In genomic region chr8:84813059-84813458, GRCm38 (mm10) we compare ENCODE assay signal across 9 mouse cellular contexts. TPM values are rescaled to one million over a fixed set of nuclear protein-coding genes. Genes with fewer than 3 reads are reported as not detected.
DNase-seq lines count a peak whose midpoint lies in the region; ATAC-seq and TF ChIP-seq lines count a peak whose summit lies in the region.
"Had no signal": no experiment of that assay in that cellular context is flagged by ENCODE, and none has a peak within 500 bp of the region (broad histone marks: within the 10 kb centered on the region; RNA-seq: fewer than 3 reads in every experiment).

No protein-coding gene starts in this region.

- no peaks in the 10 kb centered on the region for H3K36me3 ChIP-seq in kidney, embryonic 14.5 days (ENCODE audit: control insufficient read depth, insufficient read depth, low read length)
- H3K36me3 ChIP-seq in embryonic facial prominence, embryonic 14.5 days (ENCODE audit: control insufficient read depth, insufficient read depth, low read length), result no peaks in the 10 kb centered on the region
- no peaks in the 10 kb centered on the region for H3K36me3 ChIP-seq in midbrain, postnatal 0 days (ENCODE audit: insufficient read depth, low read length)
- H3K36me3 ChIP-seq: limb, embryonic 15.5 days had no signal

- H3K27ac ChIP-seq in kidney, embryonic 14.5 days (ENCODE audit: low read depth, low read length), result no peak overlapping the region
- no peak overlapping the region for H3K27ac ChIP-seq in bone marrow, adult 2 months (ENCODE audit: control insufficient read depth, insufficient read depth, low read depth, low read length, poor library complexity)
- no peak overlapping the region for H3K27ac ChIP-seq in embryonic facial prominence, embryonic 14.5 days (replicated peaks; ENCODE audit: low read depth, low read length)
- H3K27ac ChIP-seq in midbrain, postnatal 0 days (ENCODE audit: low read depth, low read length), result no peak overlapping the region
- H3K27ac ChIP-seq: limb, embryonic 15.5 days had no signal

- ATAC-seq in kidney, embryonic 14.5 days (ENCODE audit: low FRiP score, low TSS enrichment), result no peak
- ATAC-seq in embryonic facial prominence, embryonic 14.5 days (ENCODE audit: low read depth), result peak; percentile 43
- ATAC-seq in midbrain, postnatal 0 days (ENCODE audit: low FRiP score), result no peak

- no peak overlapping the region for H3K4me2 ChIP-seq in kidney, embryonic 14.5 days (replicated peaks; ENCODE audit: low read depth, low read length)
- H3K4me2 ChIP-seq in embryonic facial prominence, embryonic 14.5 days (ENCODE audit: low read depth, low read length), result no peak overlapping the region
- no peak overlapping the region for H3K4me2 ChIP-seq in midbrain, postnatal 0 days (ENCODE audit: low read depth, low read length, poor library complexity, severe bottlenecking)
- H3K4me2 ChIP-seq: limb, embryonic 15.5 days had no signal

- peaks cover 35% of the 10 kb centered on the region for H3K27me3 ChIP-seq in kidney, embryonic 14.5 days (ENCODE audit: control insufficient read depth, insufficient read depth, low read length)
- H3K27me3 ChIP-seq in embryonic facial prominence, embryonic 14.5 days (replicated peaks; ENCODE audit: control insufficient read depth, insufficient read depth, low read length), result peaks cover 4% of the 10 kb centered on the region
- no peaks in the 10 kb centered on the region for H3K27me3 ChIP-seq in midbrain, postnatal 0 days (ENCODE audit: insufficient read depth, low read length)

- intact Hi-C loops in heart, postnatal 25 days (cut with DNase I), result loop anchor here (1.0 to 2.0 kb wide), 3 partner anchors 104 to 220 kb away; no protein-coding TSS in a partner anchor
- intact Hi-C loops in left cerebral cortex, postnatal 25 days (cut with DNase I), result loop anchor here (2.0 to 5.0 kb wide), 4 partner anchors 104 to 220 kb away; no protein-coding TSS in a partner anchor

- DNase-seq in kidney, adult 11 months, result peak; percentile 66
- peak; percentile 82 for DNase-seq in embryonic facial prominence, embryonic 14.5 days (ENCODE audit: low spot score)
- peak; percentile 54 for DNase-seq in heart, postnatal 25 days (ENCODE audit: low spot score)
- DNase-seq in left cerebral cortex, postnatal 25 days (ENCODE audit: low spot score in 2 of 2), result peak; percentile 76 to 90
- peak; percentile 88 for DNase-seq in midbrain, postnatal 0 days (ENCODE audit: low spot score)
- DNase-seq in spleen, postnatal 36 days (ENCODE audit: low spot score in 2 of 2), result peak; percentile 65 to 80

- TF ChIP-seq CTCF in bone marrow, adult 2 months (IDR thresholded peaks at IDR 0.05; ENCODE audit: control insufficient read depth, insufficient read depth, low read length), result peak; percentile 77
- TF ChIP-seq CTCF in midbrain, postnatal 0 days (IDR thresholded peaks at IDR 0.05), result peak; percentile 92

- H3K4me3 ChIP-seq in kidney, embryonic 14.5 days (ENCODE audit: low read length), result no peak overlapping the region
- no peak overlapping the region for H3K4me3 ChIP-seq in bone marrow, adult 2 months (replicated peaks; ENCODE audit: control insufficient read depth, low read depth, low read length)
- no peak overlapping the region for H3K4me3 ChIP-seq in embryonic facial prominence, embryonic 14.5 days (ENCODE audit: low read depth, low read length)
- no peak overlapping the region for H3K4me3 ChIP-seq in midbrain, postnatal 0 days (ENCODE audit: low read depth, low read length)
- H3K4me3 ChIP-seq: limb, embryonic 15.5 days had no signal

- no peaks in the 10 kb centered on the region for H3K9me3 ChIP-seq in kidney, embryonic 14.5 days (ENCODE audit: control insufficient read depth, low read length)
- no peaks in the 10 kb centered on the region for H3K9me3 ChIP-seq in embryonic facial prominence, embryonic 14.5 days (ENCODE audit: control insufficient read depth, low read length)
- no peaks in the 10 kb centered on the region for H3K9me3 ChIP-seq in midbrain, postnatal 0 days (ENCODE audit: low read length)
- H3K9me3 ChIP-seq: limb, embryonic 15.5 days had no signal

- TF ChIP-seq POLR2A in bone marrow, adult 2 months (IDR thresholded peaks at IDR 0.05; ENCODE audit: borderline replicate concordance, control insufficient read depth, low read depth, low read length), result no peak

- no peak overlapping the region for H3K9ac ChIP-seq in kidney, embryonic 14.5 days (ENCODE audit: low read depth, low read length)
- no peak overlapping the region for H3K9ac ChIP-seq in embryonic facial prominence, embryonic 14.5 days (ENCODE audit: low read depth, low read length)
- H3K9ac ChIP-seq in midbrain, postnatal 0 days (replicated peaks; ENCODE audit: low read length, poor library complexity, severe bottlenecking), result no peak overlapping the region
- H3K9ac ChIP-seq: limb, embryonic 15.5 days had no signal

- WGBS in kidney, embryonic 14.5 days, result 3% methylated on average over 5 of the region's 5 CpGs
- 3% methylated on average over 5 of the region's 5 CpGs for WGBS in bone marrow, adult 2 months
- 0% methylated on average over 5 of the region's 5 CpGs for WGBS in embryonic facial prominence, embryonic 14.5 days
- 2% methylated on average over 5 of the region's 5 CpGs for WGBS in midbrain, postnatal 0 days

- H3K4me1 ChIP-seq in kidney, embryonic 14.5 days (ENCODE audit: control insufficient read depth, insufficient read depth, low read length), result 0 out of 2 replicates have a peak, but pooled peaks cover 5% of the 10 kb centered on the region
- no peaks in the 10 kb centered on the region; the same call in 1 of the 2 replicates for H3K4me1 ChIP-seq in bone marrow, adult 2 months (ENCODE audit: control insufficient read depth, insufficient read depth, low read length)
- peaks cover 9% of the 10 kb centered on the region for H3K4me1 ChIP-seq in embryonic facial prominence, embryonic 14.5 days (ENCODE audit: control insufficient read depth, insufficient read depth, low read length)
- no peaks in the 10 kb centered on the region for H3K4me1 ChIP-seq in midbrain, postnatal 0 days (ENCODE audit: insufficient read depth, low read length)

RNA-seq across cellular contexts. Expression of gene Dand5, which starts 9.6 kb away (rescaled TPM):
- polyA plus RNA-seq in kidney, embryonic 14.5 days (2014; fragmentation: Nextera tagmentation; extraction: Ambion mirVana), result 5.9 and 6.0 TPM in 2 replicates
- polyA plus RNA-seq in bone marrow, adult 2 months (2011; ENCODE audit: insufficient read depth, insufficient read length, low replicate concordance, missing spikeins), result 2.2 and 3.3 TPM in 2 replicates
- 5.8 and 6.8 TPM in 2 replicates for polyA plus RNA-seq in embryonic facial prominence, embryonic 14.5 days (2014; fragmentation: Nextera tagmentation; extraction: Ambion mirVana)
- total RNA-seq in heart, postnatal 25 days (2021), result 10 to 100 TPM in 1 of 2 experiments, 1 to 10 TPM in 1; 9.6 to 10.3 TPM
- total RNA-seq in left cerebral cortex, postnatal 25 days (2021), result 1 to 10 TPM; 8.3 to 9.5 TPM
- 7.6 and 7.7 TPM in 2 replicates for total RNA-seq in midbrain, postnatal 0 days (2014; rRNA removed)
- polyA plus RNA-seq in midbrain, postnatal 0 days (2015; fragmentation: Nextera tagmentation; extraction: Ambion mirVana), result 12.6 and 14.5 TPM in 2 replicates

RNA-seq across cellular contexts. Expression of gene Nfix, which starts 12.9 kb away (rescaled TPM):
- polyA plus RNA-seq in kidney, embryonic 14.5 days (2014; fragmentation: Nextera tagmentation; extraction: Ambion mirVana), result 9.4 and 10.9 TPM in 2 replicates
- polyA plus RNA-seq in bone marrow, adult 2 months (2011; ENCODE audit: insufficient read depth, insufficient read length, low replicate concordance, missing spikeins), result 20.6 and 23.7 TPM in 2 replicates
- 64.0 and 67.4 TPM in 2 replicates for polyA plus RNA-seq in embryonic facial prominence, embryonic 14.5 days (2014; fragmentation: Nextera tagmentation; extraction: Ambion mirVana)
- 100 to 1,000 TPM; 287 to 311 TPM for total RNA-seq in heart, postnatal 25 days (2021)
- total RNA-seq in left cerebral cortex, postnatal 25 days (2021), result 100 to 1,000 TPM; 273 to 322 TPM
- 40.1 and 62.5 TPM in 2 replicates for total RNA-seq in midbrain, postnatal 0 days (2014; rRNA removed)
- 41.7 and 53.7 TPM in 2 replicates for polyA plus RNA-seq in midbrain, postnatal 0 days (2015; fragmentation: Nextera tagmentation; extraction: Ambion mirVana)

RNA-seq across cellular contexts. Expression of gene Gadd45gip1, which starts 18.3 kb away (rescaled TPM):
- polyA plus RNA-seq in kidney, embryonic 14.5 days (2014; fragmentation: Nextera tagmentation; extraction: Ambion mirVana), result 49.2 and 54.2 TPM in 2 replicates
- 9.2 and 20.5 TPM in 2 replicates for polyA plus RNA-seq in bone marrow, adult 2 months (2011; ENCODE audit: insufficient read depth, insufficient read length, low replicate concordance, missing spikeins)
- 41.3 and 41.5 TPM in 2 replicates for polyA plus RNA-seq in embryonic facial prominence, embryonic 14.5 days (2014; fragmentation: Nextera tagmentation; extraction: Ambion mirVana)
- 10 to 100 TPM; 28.9 to 30.0 TPM for total RNA-seq in heart, postnatal 25 days (2021)
- total RNA-seq in left cerebral cortex, postnatal 25 days (2021), result 10 to 100 TPM; 23.4 to 24.7 TPM
- 27.5 and 28.2 TPM in 2 replicates for total RNA-seq in midbrain, postnatal 0 days (2014; rRNA removed)
- polyA plus RNA-seq in midbrain, postnatal 0 days (2015; fragmentation: Nextera tagmentation; extraction: Ambion mirVana), result 42.9 and 45.1 TPM in 2 replicates

RNA-seq across cellular contexts. Expression of gene Rad23a, which starts 27.4 kb away (rescaled TPM):
- 124 and 125 TPM in 2 replicates for polyA plus RNA-seq in kidney, embryonic 14.5 days (2014; fragmentation: Nextera tagmentation; extraction: Ambion mirVana)
- polyA plus RNA-seq in bone marrow, adult 2 months (2011; ENCODE audit: insufficient read depth, insufficient read length, low replicate concordance, missing spikeins), result 169 and 222 TPM in 2 replicates
- polyA plus RNA-seq in embryonic facial prominence, embryonic 14.5 days (2014; fragmentation: Nextera tagmentation; extraction: Ambion mirVana), result 109 and 111 TPM in 2 replicates
- total RNA-seq in heart, postnatal 25 days (2021), result 10 to 100 TPM; 80.8 to 81.1 TPM
- 10 to 100 TPM; 67.8 to 73.7 TPM for total RNA-seq in left cerebral cortex, postnatal 25 days (2021)
- 43.8 and 57.5 TPM in 2 replicates for total RNA-seq in midbrain, postnatal 0 days (2014; rRNA removed)
- polyA plus RNA-seq in midbrain, postnatal 0 days (2015; fragmentation: Nextera tagmentation; extraction: Ambion mirVana), result 83.5 and 88.3 TPM in 2 replicates

RNA-seq across cellular contexts. Expression of gene Calr, which starts 33.7 kb away (rescaled TPM):
- 758 and 944 TPM in 2 replicates for polyA plus RNA-seq in kidney, embryonic 14.5 days (2014; fragmentation: Nextera tagmentation; extraction: Ambion mirVana)
- polyA plus RNA-seq in bone marrow, adult 2 months (2011; ENCODE audit: insufficient read depth, insufficient read length, low replicate concordance, missing spikeins), result 342 and 475 TPM in 2 replicates
- 805 and 891 TPM in 2 replicates for polyA plus RNA-seq in embryonic facial prominence, embryonic 14.5 days (2014; fragmentation: Nextera tagmentation; extraction: Ambion mirVana)
- total RNA-seq in heart, postnatal 25 days (2021), result 100 to 1,000 TPM; 365 to 441 TPM
- total RNA-seq in left cerebral cortex, postnatal 25 days (2021), result 100 to 1,000 TPM; 562 to 564 TPM
- total RNA-seq in midbrain, postnatal 0 days (2014; rRNA removed), result 369 and 436 TPM in 2 replicates
- polyA plus RNA-seq in midbrain, postnatal 0 days (2015; fragmentation: Nextera tagmentation; extraction: Ambion mirVana), result 444 and 445 TPM in 2 replicates
